Mouse (Mus musculus) layer of hippocampus, adult 2 months (tissue): ENCODE measurements at regions not wholly inside any gene's neighbourhood (a gene's known extent, or its start where the extent isn't known, plus 50 kb on each side); places are given as distances from the start of the nearest gene placed in this dataset.

ENCODE experiments used
- DNase-seq, 2 experiments: peaks; one replicate each; pipeline ENCODE4 v3.0.0; 2022; ENCODE audit warnings: low spot score in 2 of 2
- H3K27ac ChIP-seq: fragments of 200-600 bp; 2 replicates; pipeline ENCODE4 v1.8.1; 2022
- H3K4me3 ChIP-seq: fragments of 200-600 bp; 2 replicates; pipeline ENCODE4 v1.8.1; 2022; ENCODE audit warnings: mild to moderate bottlenecking
- CTCF ChIP-seq: fragments of 200-600 bp; conservative IDR thresholded peaks from 2 replicates; pipeline ENCODE4 v1.8.1; 2022; ENCODE audit warnings: antibody characterized with exemption, mild to moderate bottlenecking, moderate library complexity

- H3K4me3 ChIP-seq = no peak overlapping the region
- TF ChIP-seq CTCF = no peak
- peak overlapping the region; percentile 46; the same call in 1 of the 2 replicates for H3K27ac ChIP-seq
- DNase-seq = peak in 1 of 2 experiments; percentile 44
Observed at GRCm38 (mm10) chr11:89932231-89932865, 70.3 kb downstream of the Pctp start.

GRCm38 (mm10) chr11:89929115-89929988, 73.3 kb downstream of the Pctp start:
- no peak for TF ChIP-seq CTCF
- H3K27ac ChIP-seq = no peak overlapping the region
- no peak overlapping the region for H3K4me3 ChIP-seq
- no peak for DNase-seq

GRCm38 (mm10) chr11:89927483-89928156, 75.1 kb downstream of the Pctp start:
- DNase-seq = no peak
- Histone ChIP-seq H3K27ac (no peak overlapping the region), H3K4me3 (no peak overlapping the region)
- no peak for TF ChIP-seq CTCF

- no peak for DNase-seq
- no peak for TF ChIP-seq CTCF
- H3K27ac ChIP-seq = no peak overlapping the region
- no peak overlapping the region for H3K4me3 ChIP-seq
Observed at GRCm38 (mm10) chr11:89922551-89922950, 80.1 kb downstream of the Pctp start.

- peak; percentile 87 for TF ChIP-seq CTCF
- Histone ChIP-seq H3K27ac (no peak overlapping the region), H3K4me3 (no peak overlapping the region)
- DNase-seq = peak; percentile 53 to 68
Observed at GRCm38 (mm10) chr11:89921146-89921545, 81.5 kb downstream of the Pctp start.

GRCm38 (mm10) chr11:89915795-89916194, 86.9 kb downstream of the Pctp start:
- TF ChIP-seq CTCF = no peak
- Histone ChIP-seq H3K4me3 (no peak overlapping the region), H3K27ac (no peak overlapping the region)
- DNase-seq = no peak

- no peak for TF ChIP-seq CTCF
- Histone ChIP-seq H3K27ac (no peak overlapping the region), H3K4me3 (no peak overlapping the region)
- no peak for DNase-seq
Observed at GRCm38 (mm10) chr11:89914577-89914976, 88.1 kb downstream of the Pctp start.

- Histone ChIP-seq H3K4me3 (no peak overlapping the region), H3K27ac (no peak overlapping the region)
- DNase-seq = no peak
- TF ChIP-seq CTCF = no peak
Observed at GRCm38 (mm10) chr11:89901241-89901740, 101.4 kb downstream of the Pctp start.

- Histone ChIP-seq H3K27ac (no peak overlapping the region), H3K4me3 (no peak overlapping the region)
- DNase-seq = no peak
- TF ChIP-seq CTCF = no peak
Observed at GRCm38 (mm10) chr11:89898516-89898915, 104.2 kb downstream of the Pctp start.

- Histone ChIP-seq H3K27ac (no peak overlapping the region), H3K4me3 (no peak overlapping the region)
- no peak for TF ChIP-seq CTCF
- DNase-seq = no peak
Observed at GRCm38 (mm10) chr11:89896854-89897253, 105.8 kb downstream of the Pctp start.

- TF ChIP-seq CTCF = no peak
- no peak for DNase-seq
- Histone ChIP-seq H3K27ac (no peak overlapping the region), H3K4me3 (no peak overlapping the region)
Observed at GRCm38 (mm10) chr11:89871587-89871986, 94.1 kb upstream of the Ankfn1 start.

GRCm38 (mm10) chr11:89867575-89867974, 90.1 kb upstream of the Ankfn1 start:
- DNase-seq = peak in 1 of 2 experiments; percentile 35
- Histone ChIP-seq H3K4me3 (no peak overlapping the region), H3K27ac (no peak overlapping the region)
- TF ChIP-seq CTCF = no peak

- no peak for TF ChIP-seq CTCF
- no peak for DNase-seq
- no peak overlapping the region for H3K27ac ChIP-seq
- no peak overlapping the region for H3K4me3 ChIP-seq
Observed at GRCm38 (mm10) chr11:89856184-89856769, 78.8 kb upstream of the Ankfn1 start.
